Mouse (Mus musculus): ENCODE results near the gene Pitpna. TPM values are rescaled to one million over a fixed set of nuclear protein-coding genes. Genes with fewer than 3 reads are reported as not detected.

Pitpna gene
- total RNA-seq, 1 experiment: 40.3 TPM

GRCm38 (mm10) chr11:75658996-75659750 lies 71.3 kb downstream of the Pitpna start:
- TF ChIP-seq CHD2 (IDR thresholded peaks at IDR 0.05; ENCODE audit: low read depth, low read length): no peak
- no peak for TF ChIP-seq ZC3H11A (IDR thresholded peaks at IDR 0.05; ENCODE audit: borderline replicate concordance, low read depth, low read length)
- TF ChIP-seq ZNF384 (IDR thresholded peaks at IDR 0.05; ENCODE audit: low read depth, low read length): no peak
- TF ChIP-seq MAFK (IDR thresholded peaks at IDR 0.05; ENCODE audit: insufficient read depth, low read depth, low read length): no peak
- TF ChIP-seq HCFC1 (IDR thresholded peaks at IDR 0.05; ENCODE audit: borderline replicate concordance, insufficient read depth, low read length): no peak
- Histone ChIP-seq H3K9me3 (ENCODE audit: control insufficient read depth, insufficient read depth, low read depth, low read length) (no peaks in the 10 kb centered on the region), H3K9ac (ENCODE audit: insufficient read depth, low read depth, low read length, poor library complexity, severe bottlenecking) (no peak overlapping the region), H3K4me3 (ENCODE audit: insufficient read depth in 1 of 2, low read depth in 1 of 2, low read length in 2 of 2, poor library complexity in 1 of 2, severe bottlenecking in 1 of 2) (no peak overlapping the region), H3K4me1 (ENCODE audit: control insufficient read depth in 2 of 2, insufficient read depth in 2 of 2, low read length in 2 of 2, poor library complexity in 1 of 2) (peaks cover 8 to 15% of the 10 kb centered on the region in 2 experiments; a peak in 3 of 4 replicates), H3K36me3 (ENCODE audit: control insufficient read depth, insufficient read depth, low read length, poor library complexity, severe bottlenecking) (peaks cover 52% of the 10 kb centered on the region), H3K27ac (ENCODE audit: insufficient read depth, low read depth, low read length, poor library complexity, severe bottlenecking) (no peak overlapping the region)
- in situ Hi-C loops (cut with MboI; ENCODE audit: low sequenced_read_pairs in 2 of 2, unreplicated experiment in 2 of 2): no loop called here
- DNase-seq (ENCODE audit: low read depth, low spot score): no peak

GRCm38 (mm10) chr11:75660081-75660590 lies 72.2 kb downstream of the Pitpna start:
- no peak overlapping the region for H3K9ac ChIP-seq (ENCODE audit: insufficient read depth, low read depth, low read length, poor library complexity, severe bottlenecking)
- DNase-seq (ENCODE audit: low read depth, low spot score): no peak
- in situ Hi-C loops (cut with MboI; ENCODE audit: low sequenced_read_pairs in 2 of 2, unreplicated experiment in 2 of 2): no loop called here
- no peak overlapping the region for H3K4me3 ChIP-seq (ENCODE audit: insufficient read depth in 1 of 2, low read depth in 1 of 2, low read length in 2 of 2, poor library complexity in 1 of 2, severe bottlenecking in 1 of 2)
- no peaks in the 10 kb centered on the region for H3K9me3 ChIP-seq (ENCODE audit: control insufficient read depth, insufficient read depth, low read depth, low read length)
- H3K36me3 ChIP-seq (ENCODE audit: control insufficient read depth, insufficient read depth, low read length, poor library complexity, severe bottlenecking): peaks cover 54% of the 10 kb centered on the region
- H3K27ac ChIP-seq (ENCODE audit: insufficient read depth, low read depth, low read length, poor library complexity, severe bottlenecking): peak overlapping the region; percentile 25; the same call in 1 of the 2 replicates
- TF ChIP-seq HCFC1 (IDR thresholded peaks at IDR 0.05; ENCODE audit: borderline replicate concordance, insufficient read depth, low read length): no peak
- no peak for TF ChIP-seq CHD2 (IDR thresholded peaks at IDR 0.05; ENCODE audit: low read depth, low read length)
- no peak for TF ChIP-seq ZC3H11A (IDR thresholded peaks at IDR 0.05; ENCODE audit: borderline replicate concordance, low read depth, low read length)
- no peak for TF ChIP-seq MAFK (IDR thresholded peaks at IDR 0.05; ENCODE audit: insufficient read depth, low read depth, low read length)
- TF ChIP-seq ZNF384 (IDR thresholded peaks at IDR 0.05; ENCODE audit: low read depth, low read length): no peak
- peaks cover under 1 to 7% of the 10 kb centered on the region in 2 experiments; a peak in 2 of 4 replicates for H3K4me1 ChIP-seq (ENCODE audit: control insufficient read depth in 2 of 2, insufficient read depth in 2 of 2, low read length in 2 of 2, poor library complexity in 1 of 2)

- TF ChIP-seq ZNF384 (IDR thresholded peaks at IDR 0.05; ENCODE audit: low read depth, low read length) (no peak), CHD2 (IDR thresholded peaks at IDR 0.05; ENCODE audit: low read depth, low read length) (no peak), HCFC1 (IDR thresholded peaks at IDR 0.05; ENCODE audit: borderline replicate concordance, insufficient read depth, low read length) (no peak), ZC3H11A (IDR thresholded peaks at IDR 0.05; ENCODE audit: borderline replicate concordance, low read depth, low read length) (no peak), MAFK (IDR thresholded peaks at IDR 0.05; ENCODE audit: insufficient read depth, low read depth, low read length) (no peak)
- H3K27ac ChIP-seq (ENCODE audit: insufficient read depth, low read depth, low read length, poor library complexity, severe bottlenecking): no peak overlapping the region
- no peak overlapping the region for H3K9ac ChIP-seq (ENCODE audit: insufficient read depth, low read depth, low read length, poor library complexity, severe bottlenecking)
- H3K36me3 ChIP-seq (ENCODE audit: control insufficient read depth, insufficient read depth, low read length, poor library complexity, severe bottlenecking): peaks cover 61% of the 10 kb centered on the region
- in situ Hi-C loops (cut with MboI; ENCODE audit: low sequenced_read_pairs in 2 of 2, unreplicated experiment in 2 of 2): no loop called here
- H3K4me3 ChIP-seq (ENCODE audit: insufficient read depth in 1 of 2, low read depth in 1 of 2, low read length in 2 of 2, poor library complexity in 1 of 2, severe bottlenecking in 1 of 2): no peak overlapping the region
- no peak for DNase-seq (ENCODE audit: low read depth, low spot score)
- H3K4me1 ChIP-seq (ENCODE audit: control insufficient read depth in 2 of 2, insufficient read depth in 2 of 2, low read length in 2 of 2, poor library complexity in 1 of 2): peaks cover 0 to 6% of the 10 kb centered on the region in 2 experiments; a peak in 1 of 4 replicates
- no peaks in the 10 kb centered on the region for H3K9me3 ChIP-seq (ENCODE audit: control insufficient read depth, insufficient read depth, low read depth, low read length)
These were observed 73.3 kb downstream of the Pitpna start for GRCm38 (mm10) chr11:75660941-75661800.

- peaks cover 69% of the 10 kb centered on the region for H3K36me3 ChIP-seq (ENCODE audit: control insufficient read depth, insufficient read depth, low read length, poor library complexity, severe bottlenecking)
- no peaks in the 10 kb centered on the region for H3K9me3 ChIP-seq (ENCODE audit: control insufficient read depth, insufficient read depth, low read depth, low read length)
- TF ChIP-seq ZC3H11A (IDR thresholded peaks at IDR 0.05; ENCODE audit: borderline replicate concordance, low read depth, low read length) (no peak), ZNF384 (IDR thresholded peaks at IDR 0.05; ENCODE audit: low read depth, low read length) (no peak), HCFC1 (IDR thresholded peaks at IDR 0.05; ENCODE audit: borderline replicate concordance, insufficient read depth, low read length) (no peak)
- no peaks in the 10 kb centered on the region for H3K4me1 ChIP-seq (ENCODE audit: control insufficient read depth in 2 of 2, insufficient read depth in 2 of 2, low read length in 2 of 2, poor library complexity in 1 of 2)
- no peak overlapping the region for H3K9ac ChIP-seq (ENCODE audit: insufficient read depth, low read depth, low read length, poor library complexity, severe bottlenecking)
- no peak for DNase-seq (ENCODE audit: low read depth, low spot score)
- H3K4me3 ChIP-seq (ENCODE audit: insufficient read depth in 1 of 2, low read depth in 1 of 2, low read length in 2 of 2, poor library complexity in 1 of 2, severe bottlenecking in 1 of 2): no peak overlapping the region
- in situ Hi-C loops (cut with MboI; ENCODE audit: low sequenced_read_pairs in 2 of 2, unreplicated experiment in 2 of 2): no loop called here
- no peak overlapping the region for H3K27ac ChIP-seq (ENCODE audit: insufficient read depth, low read depth, low read length, poor library complexity, severe bottlenecking)
These were observed 74.2 kb downstream of the Pitpna start for GRCm38 (mm10) chr11:75662131-75662530.
